Mouse (Mus musculus): ENCODE measurements at regions not wholly inside any gene's neighbourhood (a gene's known extent, or its start where the extent isn't known, plus 50 kb on each side); places are given as distances from the start of the nearest gene placed in this dataset.

GRCm38 (mm10) chr5:18916688-18917285 lies 310.0 kb upstream of the Magi2 start:
- Histone ChIP-seq H3K4me3 (ENCODE audit: low read depth, low read length) (no peak overlapping the region), H3K9me3 (ENCODE audit: low read length) (no peaks in the 10 kb centered on the region), H3K4me2 (ENCODE audit: low read depth, low read length, poor library complexity, severe bottlenecking) (no peak overlapping the region), H3K27ac (ENCODE audit: low read depth, low read length) (no peak overlapping the region), H3K36me3 (ENCODE audit: insufficient read depth, low read length) (no peaks in the 10 kb centered on the region), H3K27me3 (ENCODE audit: insufficient read depth, low read length) (no peaks in the 10 kb centered on the region), H3K4me1 (ENCODE audit: insufficient read depth, low read length) (no peaks in the 10 kb centered on the region), H3K9ac (replicated peaks; ENCODE audit: low read length, poor library complexity, severe bottlenecking) (no peak overlapping the region)
- ATAC-seq (ENCODE audit: low FRiP score), result peak; percentile 41; the same call in 1 of the 2 replicates
- DNase-seq (ENCODE audit: low spot score), result peak; percentile 59
- peak; percentile 77 for TF ChIP-seq CTCF (IDR thresholded peaks at IDR 0.05)
- WGBS, result 49% methylated on average over 7 of the region's 7 CpGs

DNA sequence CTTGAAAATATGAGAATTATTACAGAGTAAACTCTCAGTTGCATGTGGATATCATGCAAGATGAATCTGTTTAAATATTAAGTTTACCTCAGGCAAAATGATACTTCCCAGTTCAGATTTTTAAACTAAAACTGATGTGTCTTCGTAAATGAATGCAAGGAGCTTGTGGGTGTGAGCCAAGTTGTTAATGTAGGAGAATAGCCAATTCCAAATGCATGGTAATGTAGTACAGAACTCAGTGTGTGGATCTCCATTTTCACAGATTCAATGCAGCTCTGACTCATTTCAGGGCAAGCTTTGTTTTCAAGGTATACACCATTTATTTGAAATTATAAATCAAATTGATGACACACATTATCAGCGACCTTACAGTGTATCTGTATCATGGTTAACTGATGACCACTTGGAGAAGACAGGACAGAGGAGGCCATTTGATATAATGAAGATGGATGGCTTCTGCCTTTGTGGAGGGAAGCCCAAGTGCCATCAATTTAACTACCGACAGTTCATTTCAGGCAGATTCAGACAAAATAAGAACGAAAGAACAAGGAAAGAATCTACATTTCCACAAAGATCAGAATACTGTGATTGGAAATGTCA lies 272.9 kb upstream of the Magi2 start:
- 81% methylated on average over 4 of the region's 4 CpGs for WGBS
- DNase-seq (ENCODE audit: low spot score), result no peak
- Histone ChIP-seq H3K27me3 (ENCODE audit: insufficient read depth, low read length) (no peaks in the 10 kb centered on the region), H3K4me1 (ENCODE audit: insufficient read depth, low read length) (no peaks in the 10 kb centered on the region), H3K4me2 (ENCODE audit: low read depth, low read length, poor library complexity, severe bottlenecking) (no peak overlapping the region), H3K9me3 (ENCODE audit: low read length) (no peaks in the 10 kb centered on the region), H3K27ac (ENCODE audit: low read depth, low read length) (no peak overlapping the region), H3K9ac (replicated peaks; ENCODE audit: low read length, poor library complexity, severe bottlenecking) (no peak overlapping the region), H3K4me3 (ENCODE audit: low read depth, low read length) (no peak overlapping the region), H3K36me3 (ENCODE audit: insufficient read depth, low read length) (no peaks in the 10 kb centered on the region)
- TF ChIP-seq CTCF (IDR thresholded peaks at IDR 0.05), result no peak
- ATAC-seq (ENCODE audit: low FRiP score), result no peak

All from midbrain, postnatal 0 days (tissue).